Mouse (Mus musculus) MEL-GATA-1-ER (cell line): Measurements from ENCODE around the gene Kras.
A peak's percentile ranks its signal among the peaks of the same experiment; 100 is the strongest.

Experiments
- DNase-seq: peaks from one replicate; pipeline ENCODE4 v3.0.0-alpha.2; 2012; ENCODE audit warnings: low read depth; ENCODE audit errors: extremely low read depth

Kras gene

DNA sequence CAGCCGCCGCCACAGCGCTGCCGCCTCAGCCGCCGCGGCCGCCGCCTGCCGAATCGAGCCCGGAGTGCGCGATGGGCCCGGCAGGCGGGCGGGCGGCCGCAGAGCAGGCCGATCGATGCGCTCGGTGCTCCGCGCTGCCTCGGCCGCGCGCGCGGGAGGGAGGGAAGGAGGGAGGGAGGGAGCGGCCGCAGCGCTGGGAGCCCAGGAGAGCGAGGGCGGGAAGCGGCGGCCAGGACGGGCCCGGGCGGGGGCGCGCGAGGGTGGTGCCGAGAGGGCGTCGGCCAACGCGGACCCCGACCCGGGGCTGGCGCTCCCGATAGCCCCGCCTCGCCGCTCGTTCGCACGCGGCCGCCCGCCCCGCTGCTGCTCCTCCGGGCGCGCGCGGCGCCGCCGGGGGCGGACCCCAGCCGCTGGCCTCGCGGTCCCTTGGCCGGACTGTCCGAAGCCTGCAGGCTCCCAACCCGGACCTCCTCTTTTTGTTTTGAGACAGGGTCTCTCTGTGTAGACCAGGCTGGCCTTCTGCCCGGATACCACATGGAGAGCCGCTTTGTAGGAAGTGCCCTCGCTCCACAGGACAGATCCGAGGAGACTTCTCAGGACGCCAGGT, at the start of gene Kras:
Kras (minus strand) TSS at position 55 of the 607 bp plus-strand sequence.
- peak; percentile 64 for DNase-seq

DNA sequence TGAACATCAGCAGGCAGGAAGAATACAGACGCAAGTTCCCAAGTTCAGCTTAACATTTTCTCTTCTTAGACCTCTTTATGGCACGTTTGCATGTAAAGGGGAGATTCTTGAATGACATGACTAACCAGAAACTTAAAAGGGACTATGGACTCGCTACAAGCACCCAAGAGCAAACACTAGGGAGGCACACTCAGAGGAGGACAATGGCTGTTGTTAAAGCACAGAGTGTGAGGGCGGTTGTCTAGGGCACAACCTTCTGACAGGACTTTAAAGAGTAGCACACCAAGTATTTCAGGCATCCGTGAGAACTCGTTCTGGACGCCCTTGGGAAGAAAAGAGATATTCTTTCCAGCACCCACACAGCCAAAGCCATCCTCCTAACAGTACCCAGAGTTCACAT, 47.6 kb upstream of the Kras start:
- no peak for DNase-seq

DNA sequence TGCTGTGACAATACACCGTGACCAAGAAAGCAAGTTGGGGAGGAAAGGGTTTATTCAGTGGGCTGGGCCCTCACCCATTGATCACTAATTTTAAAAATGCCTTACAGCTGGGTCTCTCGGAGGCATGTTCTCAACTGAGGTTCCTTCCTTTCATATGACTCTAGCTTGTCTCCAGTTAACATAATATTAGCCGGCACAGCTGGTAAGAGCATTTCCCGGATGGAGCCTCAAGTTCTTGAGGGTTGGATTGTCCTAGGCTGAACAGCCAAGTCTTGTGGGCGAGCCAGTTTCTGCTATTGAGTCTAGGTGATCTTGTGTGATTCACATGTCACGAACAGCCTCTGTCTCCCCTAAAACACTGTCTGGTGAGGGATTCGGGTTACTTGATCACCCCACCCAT, 46.9 kb upstream of the Kras start:
- DNase-seq = no peak

DNA sequence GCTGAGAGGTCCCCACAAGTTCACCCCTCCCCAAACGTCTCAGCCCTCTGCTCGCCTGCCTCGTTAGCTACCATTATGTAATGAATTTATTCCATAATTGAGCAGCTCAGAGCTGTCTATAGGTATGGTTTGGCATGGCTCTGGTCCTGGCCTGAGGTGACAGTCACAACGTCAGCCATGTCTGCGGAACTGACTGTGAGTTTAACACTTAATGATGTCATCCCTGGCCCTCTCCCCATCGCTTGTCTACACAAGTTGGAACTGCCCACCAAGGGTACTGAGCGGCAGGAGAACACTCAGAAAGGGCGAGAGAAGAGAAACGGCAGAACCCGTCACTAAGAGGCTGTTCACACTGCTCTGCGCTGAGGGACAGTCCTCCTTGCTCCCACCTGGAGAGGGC, 45.1 kb upstream of the Kras start:
- no peak for DNase-seq

- DNase-seq = no peak
These were observed 43.1 kb upstream of the Kras start for GRCm38 (mm10) chr6:145293156-145293555.

DNA sequence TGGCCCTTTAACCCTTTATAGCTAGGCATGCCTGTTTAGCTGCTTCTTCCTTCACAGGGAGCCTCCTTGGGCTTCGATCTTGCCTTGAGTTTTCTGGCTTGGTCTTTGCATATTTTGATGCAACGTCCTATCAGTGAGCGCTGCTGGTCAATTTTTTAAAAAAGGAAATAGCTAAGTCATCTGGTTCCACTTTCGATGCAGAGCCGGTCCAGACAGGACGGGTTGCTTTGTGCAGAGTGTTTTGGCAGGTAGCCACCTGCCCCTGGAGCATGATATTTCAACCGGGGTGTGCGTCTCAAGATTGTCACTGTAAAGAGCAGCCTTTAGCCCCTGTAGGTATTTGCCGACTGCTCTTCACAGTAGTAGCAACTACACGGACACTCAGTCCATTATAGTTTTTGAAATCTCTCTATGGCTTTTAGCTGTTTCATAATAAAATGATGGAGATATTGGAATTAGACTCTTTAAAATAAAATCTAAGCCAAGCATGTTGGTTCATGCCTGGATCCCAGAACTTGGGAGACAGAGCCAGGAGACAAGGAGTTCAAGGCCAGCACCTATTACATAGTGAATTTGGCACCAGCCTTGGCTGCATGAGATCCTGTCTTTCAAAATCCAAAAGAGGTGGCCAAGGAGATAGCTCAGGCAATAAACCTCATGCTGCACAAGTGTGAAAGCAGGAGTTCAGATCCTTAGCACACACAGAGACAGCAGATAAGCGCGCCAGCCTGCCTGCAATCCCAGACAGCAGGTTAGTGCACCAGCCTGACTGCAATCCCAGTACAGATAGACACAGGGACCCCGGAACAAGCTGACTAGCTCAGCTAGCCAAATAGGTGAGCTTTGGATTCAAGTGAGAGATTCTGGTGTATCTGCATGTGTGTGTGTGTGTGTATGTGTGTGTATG, 41.6 kb upstream of the Kras start:
- no peak for DNase-seq

- no peak for DNase-seq
These were observed 35.6 kb upstream of the Kras start for GRCm38 (mm10) chr6:145285656-145286055.

DNA sequence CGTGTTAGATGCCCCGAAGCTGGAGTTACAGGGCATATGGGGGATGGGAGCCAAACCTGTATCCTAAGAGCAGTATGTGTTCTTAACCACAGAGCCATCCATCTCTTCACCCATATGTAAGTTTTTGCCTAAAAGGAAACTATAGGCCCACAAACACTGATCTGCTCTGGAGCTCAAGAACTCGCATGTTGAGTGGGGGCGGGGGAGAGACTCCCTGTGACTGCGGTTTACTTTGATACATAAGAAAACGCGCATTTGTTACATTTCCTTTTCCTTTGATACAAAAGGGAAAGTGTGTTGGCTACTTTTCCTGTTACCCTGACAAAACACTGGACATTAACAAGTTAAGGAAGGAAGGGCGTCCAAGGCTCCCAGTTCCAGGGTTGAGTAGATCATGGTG, 34.2 kb upstream of the Kras start:
- DNase-seq = no peak

DNA sequence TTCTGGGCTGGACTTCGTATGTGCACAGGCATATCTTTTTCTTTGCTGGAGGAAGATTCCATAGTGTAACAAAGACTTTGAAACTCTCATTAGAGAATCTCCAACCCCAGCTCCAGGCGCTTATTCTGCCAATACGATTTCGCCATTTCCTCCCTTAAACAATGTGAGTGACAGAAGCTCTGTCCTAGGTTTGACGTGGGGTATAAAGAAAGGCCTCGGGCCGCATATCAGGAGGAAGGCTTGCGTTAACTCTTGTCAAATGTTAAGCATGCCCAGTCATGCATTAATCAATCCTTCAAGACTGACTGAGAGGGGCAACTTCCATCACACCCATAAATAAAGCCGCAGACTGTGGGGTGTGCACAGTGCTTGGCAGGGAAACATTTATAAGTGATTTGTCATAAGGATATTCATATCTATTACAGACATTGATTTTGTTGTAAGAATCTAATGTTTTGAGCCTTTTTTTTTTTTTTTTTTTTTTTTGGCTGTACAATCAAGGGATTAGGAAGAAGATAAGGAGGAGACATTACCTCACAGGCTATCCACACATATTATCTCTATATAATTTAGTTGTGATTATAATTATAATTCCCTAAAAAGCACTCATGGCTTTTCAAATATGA, 27.2 kb upstream of the Kras start:
- DNase-seq = no peak

- DNase-seq = peak; percentile 98
These were observed 26.3 kb upstream of the Kras start for GRCm38 (mm10) chr6:145276265-145276780.

DNA sequence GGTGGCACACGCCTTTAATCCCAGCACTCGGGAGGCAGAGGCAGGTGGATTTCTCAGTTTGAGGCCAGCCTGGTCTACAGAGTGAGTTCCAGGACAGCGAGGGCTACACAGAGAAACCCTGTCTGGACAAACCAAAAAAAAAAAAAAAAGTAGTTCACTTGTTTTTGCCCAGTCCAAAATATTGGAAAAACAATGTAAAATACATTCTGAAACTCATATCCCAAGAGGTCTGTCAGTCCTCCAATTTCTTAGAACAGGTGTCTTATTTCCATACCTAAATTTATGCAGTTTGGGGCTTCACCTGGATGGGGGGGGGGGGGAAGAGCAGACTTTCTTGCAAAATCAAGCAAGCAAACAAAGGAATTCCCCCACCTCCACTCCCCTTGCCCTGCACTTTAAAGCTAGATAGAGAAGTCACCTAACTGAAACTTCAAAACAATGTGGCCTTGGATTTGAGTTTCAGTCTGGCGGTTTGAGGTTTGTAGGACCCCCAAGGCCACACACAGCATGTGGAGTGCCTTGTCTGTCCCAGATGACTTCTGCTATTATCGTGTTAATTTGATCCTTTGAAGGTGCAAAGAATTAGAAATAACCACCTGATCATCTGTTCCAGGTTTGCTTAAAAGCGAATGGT, 25.7 kb upstream of the Kras start:
- DNase-seq = no peak

DNA sequence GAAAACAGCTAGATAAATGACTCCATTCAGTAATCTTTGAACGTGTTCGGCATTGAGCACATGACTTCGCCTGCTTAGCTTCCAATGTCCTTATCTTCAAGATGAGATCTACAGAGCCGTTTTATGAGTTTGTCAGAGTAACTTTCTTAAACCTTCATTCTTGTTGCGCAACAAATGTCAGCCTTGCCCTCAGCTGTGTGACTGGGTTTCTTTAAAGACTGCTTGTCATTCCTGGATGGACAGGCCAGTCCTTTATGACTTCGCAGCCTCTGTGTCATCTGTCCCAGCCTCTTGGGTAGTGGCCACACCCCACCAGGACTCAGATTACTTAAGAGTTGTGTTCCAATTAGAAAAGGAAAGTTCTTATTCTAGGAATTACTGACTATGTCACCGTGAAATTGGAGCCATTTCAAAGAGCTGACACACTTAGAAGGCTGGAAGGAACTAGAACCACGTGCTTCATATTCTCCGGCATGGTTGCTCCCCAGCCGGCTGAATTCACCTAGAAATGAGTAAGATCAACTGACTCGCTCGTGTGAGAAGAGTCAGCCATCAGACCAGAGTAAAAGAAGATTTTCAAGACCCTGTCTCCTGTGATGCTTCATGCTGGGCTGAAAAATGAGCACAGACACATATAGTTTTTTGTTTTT, 24.1 kb upstream of the Kras start:
- DNase-seq = no peak

GRCm38 (mm10) chr6:145272142-145272937, 22.3 kb upstream of the Kras start:
- DNase-seq = no peak

DNA sequence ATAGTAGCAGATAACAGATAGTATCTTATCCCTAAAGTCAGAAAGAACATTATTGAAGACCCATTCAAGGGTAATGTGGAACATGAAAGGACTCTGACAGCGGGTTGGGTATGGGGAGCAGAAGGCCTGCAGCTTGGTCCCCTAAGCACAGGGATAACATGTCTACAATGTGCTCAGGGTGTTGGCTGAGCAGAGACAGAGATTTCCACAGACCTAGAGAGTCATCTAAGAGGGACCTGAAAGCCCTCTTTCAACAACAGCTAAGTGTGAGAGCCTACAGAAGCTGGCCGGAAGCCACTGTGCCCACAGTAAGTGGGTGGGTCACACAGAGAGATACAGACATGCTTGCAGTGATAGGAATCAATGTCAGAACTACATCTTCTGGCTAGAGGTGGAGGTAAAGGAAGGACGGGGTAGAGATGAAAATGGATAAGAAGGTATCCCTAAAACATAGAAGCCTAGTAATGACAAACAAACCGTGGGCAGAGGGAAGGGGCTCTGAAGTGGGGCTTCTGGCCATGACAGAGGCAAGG, 19.3 kb upstream of the Kras start:
- DNase-seq = no peak

- no peak for DNase-seq
These were observed 17.7 kb upstream of the Kras start for GRCm38 (mm10) chr6:145267692-145268091.

GRCm38 (mm10) chr6:145262314-145262713, 12.3 kb upstream of the Kras start:
- DNase-seq = no peak

- no peak for DNase-seq
These were observed 6.6 kb upstream of the Kras start for GRCm38 (mm10) chr6:145256701-145257073.

DNA sequence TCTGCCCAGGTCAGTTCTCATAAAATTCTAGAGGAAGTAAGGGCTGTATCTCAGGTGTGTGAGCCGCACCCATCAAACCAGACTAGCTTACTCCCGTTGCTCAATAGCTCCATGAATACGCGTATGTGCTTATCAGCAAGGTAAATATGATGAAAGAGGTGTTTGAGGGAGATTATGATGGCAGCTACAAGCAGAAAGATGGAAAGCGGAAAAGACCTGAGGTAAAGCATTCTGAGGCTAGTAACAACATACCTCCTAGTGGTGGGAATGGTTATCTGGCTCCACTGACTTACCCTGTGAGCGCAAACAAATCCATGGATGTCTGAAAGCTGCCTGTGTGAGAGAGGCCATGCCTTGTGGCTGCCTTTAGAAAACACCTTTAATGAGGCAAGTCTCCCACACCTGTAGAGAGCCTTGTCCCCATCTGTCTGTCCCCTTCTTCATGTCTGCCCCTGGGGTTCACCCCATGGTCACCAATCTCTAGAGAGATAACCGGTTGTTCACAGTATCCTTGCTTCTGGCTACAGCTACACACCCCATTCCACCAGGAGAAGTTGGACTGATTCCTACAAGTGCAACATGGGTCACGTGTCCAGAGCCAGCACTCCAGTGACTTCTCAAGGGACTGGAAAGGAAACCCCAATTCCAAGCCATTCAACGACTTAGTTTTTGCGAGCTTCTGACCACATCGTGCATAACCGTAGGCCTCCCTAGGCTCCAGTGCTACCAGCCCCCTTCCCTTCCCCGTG, 6.1 kb upstream of the Kras start:
- no peak for DNase-seq

GRCm38 (mm10) chr6:145250820-145251219, 781 bp upstream of the Kras start:
- DNase-seq = no peak
